Mouse (Mus musculus) kidney, adult 2 months (tissue): ENCODE measurements around the gene Iqsec1. TPM values are rescaled to one million over a fixed set of nuclear protein-coding genes. Genes with fewer than 3 reads are reported as not detected.

Experiments used
- DNase-seq: peaks from one replicate; pipeline ENCODE4 v3.0.0; 2021
- H3K27ac ChIP-seq: fragments of 200-500 bp; 2 replicates; pipeline ENCODE4 v1.5.1; 2012; ENCODE audit warnings: low read depth, low read length, control low read depth, inconsistent platforms; ENCODE audit not compliant: insufficient read depth
- H3K27me3 ChIP-seq: fragments of 200-500 bp; replicated peaks from 2 replicates; pipeline ENCODE4 v1.6.1; 2012; ENCODE audit warnings: mild to moderate bottlenecking, moderate library complexity, low read length, inconsistent platforms; ENCODE audit not compliant: control insufficient read depth, insufficient read depth
- H3K36me3 ChIP-seq: fragments of 200-500 bp; 2 replicates; pipeline ENCODE4 v1.6.1; 2012; ENCODE audit warnings: mild to moderate bottlenecking, moderate library complexity, low read length, inconsistent platforms; ENCODE audit not compliant: control insufficient read depth, insufficient read depth
- H3K4me1 ChIP-seq: fragments of 200-500 bp; 2 replicates; pipeline ENCODE4 v1.6.1; 2011; ENCODE audit warnings: low read length; ENCODE audit not compliant: control insufficient read depth, insufficient read depth
- H3K4me3 ChIP-seq: fragments of 200-500 bp; 2 replicates; pipeline ENCODE4 v1.5.1; 2011; ENCODE audit warnings: mild to moderate bottlenecking, low read depth, low read length, control low read depth; ENCODE audit not compliant: insufficient read depth
- CTCF ChIP-seq: fragments of 200-500 bp; conservative IDR thresholded peaks from 2 replicates; pipeline ENCODE4 v1.5.1; 2011; ENCODE audit warnings: low read depth, mild to moderate bottlenecking, control low read depth, low read length, moderate library complexity, mixed read lengths; ENCODE audit not compliant: insufficient read depth, insufficient read length
- POLR2A ChIP-seq: fragments of 200-500 bp; IDR thresholded peaks from one replicate; pipeline ENCODE4 v1.6.1; 2011; ENCODE audit warnings: low read depth, low read length, control low read depth
- WGBS: fragments of 180-500 bp; shearing (Covaris S2); methylation state at CpG from one replicate; pipeline ENCODE4 v1.1.7; 2018; 5-methylcytosine and 5-hydroxymethylcytosine counted together
- polyA plus RNA-seq: library from polyadenylated mRNA; depleted of rRNA; stranded (reverse); fragments of >200 nt; gene quantifications from 2 replicates; pipeline ENCODE4 v1.2.3, GENCODE M21; 2012

Gene Iqsec1
- polyA plus RNA-seq, 1 experiment, result 149 TPM

DNA sequence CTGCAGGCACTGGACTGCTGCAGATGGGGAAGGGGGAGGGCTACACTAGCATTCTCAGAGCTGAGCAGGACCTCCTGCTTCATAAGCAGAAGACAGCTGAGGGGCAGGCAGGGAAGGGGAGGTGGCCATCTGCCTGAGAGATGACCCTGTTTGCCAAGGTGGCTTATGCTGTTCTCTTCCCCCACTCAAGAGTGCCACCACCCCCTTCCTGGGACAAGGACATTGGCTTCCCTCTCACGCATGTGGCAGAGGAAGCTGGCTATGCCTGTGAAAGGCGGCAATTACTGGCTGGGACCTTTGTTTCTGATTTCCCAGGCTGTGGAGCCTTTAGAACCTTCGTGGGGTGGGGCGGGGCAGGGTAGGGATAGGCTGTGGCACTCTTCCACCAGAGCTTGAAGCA is 204.5 kb downstream of the Iqsec1 start:
- Histone ChIP-seq H3K27ac (no peak overlapping the region), H3K4me1 (no peaks in the 10 kb centered on the region), H3K4me3 (no peak overlapping the region), H3K36me3 (no peaks in the 10 kb centered on the region), H3K27me3 (no peaks in the 10 kb centered on the region)
- TF ChIP-seq POLR2A (no peak), CTCF (no peak)
- WGBS, result 69% methylated on average over 4 of the region's 4 CpGs
- no peak for DNase-seq

DNA sequence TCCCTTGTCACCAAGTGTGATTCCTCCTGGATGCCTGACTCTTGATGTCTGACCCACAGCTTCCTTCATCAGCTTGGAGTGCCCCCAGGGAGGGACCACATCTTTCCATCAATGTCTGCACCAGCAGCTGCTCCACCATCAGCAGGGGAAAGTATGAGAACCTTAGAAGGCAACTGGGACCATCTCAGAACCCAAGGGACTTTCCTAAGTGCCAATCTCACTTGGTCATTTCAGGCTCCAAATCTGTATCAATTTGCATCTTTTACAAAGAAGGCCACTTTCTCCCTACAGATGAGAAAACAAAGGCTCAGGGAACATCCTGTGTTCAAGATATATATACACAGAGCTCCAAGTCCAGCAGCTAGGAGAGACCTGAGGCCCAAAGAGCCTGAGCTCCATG is 205.3 kb downstream of the Iqsec1 start:
- no peak for DNase-seq
- H3K27ac ChIP-seq, result no peak overlapping the region
- TF ChIP-seq CTCF, result no peak
- TF ChIP-seq POLR2A, result no peak
- H3K36me3 ChIP-seq, result no peaks in the 10 kb centered on the region
- H3K4me1 ChIP-seq, result no peaks in the 10 kb centered on the region
- no peaks in the 10 kb centered on the region for H3K27me3 ChIP-seq
- no peak overlapping the region for H3K4me3 ChIP-seq

DNA sequence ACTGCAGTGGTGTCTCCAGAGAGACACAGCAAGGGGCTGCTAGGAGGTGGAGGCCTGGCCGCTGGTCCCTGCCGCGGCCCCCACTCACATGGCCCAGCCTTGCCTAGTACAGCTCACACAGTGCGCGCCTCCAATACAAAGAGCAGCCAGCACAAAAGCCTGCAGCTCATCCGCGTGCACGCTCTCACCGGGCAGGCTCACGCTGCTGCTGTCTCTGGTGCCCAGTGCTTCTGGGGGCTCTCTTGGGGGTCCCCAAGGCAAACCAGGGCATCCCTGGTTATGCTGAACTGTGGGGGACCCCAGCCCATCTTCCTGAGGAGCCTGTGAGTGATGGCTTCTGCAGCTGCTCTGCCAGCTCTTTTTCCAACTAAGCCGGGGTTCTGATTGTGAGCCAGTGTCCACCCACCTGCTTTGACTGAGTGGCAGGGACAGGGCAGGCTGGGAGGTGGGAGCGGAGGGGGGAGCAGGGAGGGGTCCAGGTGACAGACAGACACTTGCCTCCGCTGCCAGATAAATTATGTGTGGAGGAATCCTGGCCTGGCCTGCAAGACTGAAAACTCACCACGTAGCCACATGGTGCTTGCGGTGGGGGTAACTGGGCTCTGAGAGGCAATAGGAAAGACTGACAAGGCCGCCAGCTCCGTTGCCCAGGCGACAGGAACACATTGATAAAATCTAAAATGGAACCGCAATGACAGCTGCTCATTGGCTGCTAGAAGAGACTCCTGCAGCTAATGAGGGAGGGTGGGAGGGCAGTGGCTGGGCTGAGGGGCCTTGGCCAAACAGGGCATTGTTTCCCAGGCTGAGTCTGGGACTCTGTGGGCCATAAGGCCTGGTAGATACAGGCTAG is 206.3 kb downstream of the Iqsec1 start:
- Histone ChIP-seq H3K27me3 (no peaks in the 10 kb centered on the region), H3K36me3 (no peaks in the 10 kb centered on the region), H3K27ac (no peak overlapping the region), H3K4me3 (no peak overlapping the region), H3K4me1 (no peaks in the 10 kb centered on the region)
- 72% methylated on average over 19 of the region's 19 CpGs for WGBS
- TF ChIP-seq CTCF, result no peak
- peak; percentile 10 for DNase-seq

DNA sequence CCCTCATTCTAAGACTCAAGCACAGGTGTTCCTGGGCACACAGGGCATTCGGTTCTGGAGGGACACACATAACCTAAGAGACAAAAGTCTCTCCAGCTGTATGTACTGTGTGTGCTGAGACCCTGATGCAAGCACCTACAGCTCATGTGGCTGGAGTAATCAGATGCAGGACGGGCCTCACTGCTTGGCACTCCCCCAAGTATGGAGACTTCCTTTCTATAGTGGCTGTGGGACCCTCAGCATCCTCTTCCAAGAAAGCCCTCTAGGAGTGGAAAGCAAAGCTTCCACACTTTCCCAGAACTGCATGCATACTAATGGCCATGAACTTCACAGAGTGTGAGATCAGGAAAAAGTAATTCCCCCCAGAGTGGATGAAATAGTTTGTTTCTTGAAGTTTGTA is 208.0 kb downstream of the Iqsec1 start:
- Histone ChIP-seq H3K27ac (no peak overlapping the region), H3K4me1 (no peaks in the 10 kb centered on the region), H3K4me3 (no peak overlapping the region), H3K36me3 (no peaks in the 10 kb centered on the region), H3K27me3 (no peaks in the 10 kb centered on the region)
- no peak for TF ChIP-seq CTCF
- no peak for TF ChIP-seq POLR2A
- no peak for DNase-seq
- 69% methylated on average over 2 of the region's 2 CpGs for WGBS

DNA sequence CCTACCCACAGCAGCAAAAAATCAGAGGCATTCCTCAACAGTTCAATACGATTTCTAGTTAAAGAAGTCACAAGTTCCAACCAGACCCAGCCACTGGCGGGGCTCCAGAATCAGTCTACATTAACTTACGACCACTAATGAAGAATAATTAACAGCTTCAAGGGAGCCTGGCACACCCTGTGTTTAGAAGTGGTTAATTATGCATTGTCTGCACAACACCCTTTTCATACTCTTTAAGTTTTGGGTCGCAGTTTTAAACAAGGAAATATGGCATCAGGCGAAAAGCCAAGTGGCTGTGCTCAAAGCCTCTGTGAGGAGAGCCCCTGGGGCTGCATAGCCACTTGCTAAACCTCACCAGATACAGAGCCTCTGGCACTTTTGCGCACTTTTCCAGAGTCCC is 209.6 kb downstream of the Iqsec1 start:
- DNase-seq, result no peak
- Histone ChIP-seq H3K27ac (no peak overlapping the region), H3K4me1 (no peaks in the 10 kb centered on the region), H3K4me3 (no peak overlapping the region), H3K27me3 (no peaks in the 10 kb centered on the region), H3K36me3 (no peaks in the 10 kb centered on the region)
- WGBS, result 49% methylated on average over 6 of the region's 6 CpGs
- no peak for TF ChIP-seq CTCF
- TF ChIP-seq POLR2A, result no peak

DNA sequence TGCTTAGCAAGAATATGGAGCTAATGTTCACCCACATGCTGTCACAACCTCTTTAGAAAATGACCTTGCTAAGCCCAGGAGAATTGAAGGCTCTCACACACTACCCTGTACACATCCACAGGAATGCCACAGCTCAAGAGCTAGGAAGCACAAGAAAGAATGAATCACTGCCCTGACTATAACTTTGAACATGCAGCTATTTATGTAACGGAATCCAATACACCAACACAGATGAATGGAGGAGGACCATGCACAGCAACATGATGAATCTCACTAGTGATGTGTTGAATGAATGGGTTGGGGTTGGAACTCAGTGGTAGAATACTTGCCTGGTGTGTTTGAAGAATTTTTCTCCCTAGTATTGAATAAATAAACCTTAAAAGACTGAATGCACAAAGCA is 211.2 kb downstream of the Iqsec1 start:
- H3K4me3 ChIP-seq, result no peak overlapping the region
- H3K27me3 ChIP-seq, result no peaks in the 10 kb centered on the region
- no peaks in the 10 kb centered on the region for H3K4me1 ChIP-seq
- no peaks in the 10 kb centered on the region for H3K36me3 ChIP-seq
- H3K27ac ChIP-seq, result no peak overlapping the region
- WGBS, result 84% methylated on average over 1 of the region's 1 CpGs
- TF ChIP-seq CTCF, result no peak
- TF ChIP-seq POLR2A, result no peak
- DNase-seq, result no peak

DNA sequence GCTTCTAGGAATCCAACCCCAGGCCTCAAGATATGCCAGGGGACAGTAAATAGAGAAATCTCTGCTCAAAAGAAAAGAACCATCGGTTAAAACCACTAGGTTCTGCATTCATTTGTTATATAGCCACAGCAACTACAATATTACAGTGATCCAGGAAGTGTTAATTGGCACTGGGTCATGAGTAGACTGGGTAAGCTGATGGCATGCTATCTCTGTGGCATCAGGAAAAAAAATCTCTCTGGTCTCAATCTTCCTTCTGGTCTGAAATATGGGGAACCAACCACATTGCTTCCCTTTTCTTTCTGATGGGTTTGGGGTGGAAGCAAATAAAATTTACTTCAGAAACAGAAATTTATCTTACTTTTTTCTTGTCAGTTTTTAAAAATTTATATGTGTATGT is 212.9 kb downstream of the Iqsec1 start:
- TF ChIP-seq CTCF, result no peak
- TF ChIP-seq POLR2A, result no peak
- 97% methylated on average over 1 of the region's 1 CpGs for WGBS
- no peak for DNase-seq
- Histone ChIP-seq H3K4me1 (no peaks in the 10 kb centered on the region), H3K27me3 (no peaks in the 10 kb centered on the region), H3K36me3 (no peaks in the 10 kb centered on the region), H3K27ac (no peak overlapping the region), H3K4me3 (no peak overlapping the region)
